ENCODE assay signal across 47 mouse cellular contexts in genomic region chr8:5073654-5074293, GRCm38 (mm10). TPM values are rescaled to one million over a fixed set of nuclear protein-coding genes. Genes with fewer than 3 reads are reported as not detected.
"Had no signal": no experiment of that assay in that cellular context is flagged by ENCODE, and none has a peak within 500 bp of the region (broad histone marks: within the 10 kb centered on the region; RNA-seq: fewer than 3 reads in every experiment).

No protein-coding gene starts in this region.

- H3K4me2 ChIP-seq: heart, embryonic 11.5 days; heart, embryonic 12.5 days; heart, embryonic 13.5 days; heart, embryonic 15.5 days; hindbrain, embryonic 12.5 days; hindbrain, embryonic 13.5 days; hindbrain, embryonic 14.5 days; hindbrain, embryonic 15.5 days; kidney, embryonic 15.5 days had no signal

- H3K4me3 ChIP-seq: heart, embryonic 10.5 days; heart, embryonic 12.5 days; heart, embryonic 13.5 days; heart, embryonic 15.5 days; hindbrain, embryonic 10.5 days; hindbrain, embryonic 12.5 days; hindbrain, embryonic 13.5 days; hindbrain, embryonic 15.5 days; kidney, embryonic 15.5 days; layer of hippocampus, adult 2 months; left cerebral cortex, adult 2 months had no signal

- H3K36me3 ChIP-seq: heart, embryonic 10.5 days; heart, embryonic 12.5 days; heart, embryonic 13.5 days; heart, embryonic 15.5 days; hindbrain, embryonic 10.5 days; hindbrain, embryonic 12.5 days; hindbrain, embryonic 13.5 days; hindbrain, embryonic 15.5 days; kidney, embryonic 15.5 days had no signal

- ATAC-seq: hindbrain, embryonic 16.5 days; hindbrain, postnatal 0 days; inflammation-experienced regulatory T-cells, adult 6 months had no signal

- H3K9me3 ChIP-seq: heart, embryonic 10.5 days; heart, embryonic 12.5 days; heart, embryonic 13.5 days; heart, embryonic 15.5 days; hindbrain, embryonic 10.5 days; hindbrain, embryonic 12.5 days; hindbrain, embryonic 13.5 days; hindbrain, embryonic 15.5 days; kidney, embryonic 15.5 days had no signal

- H3K9ac ChIP-seq: heart, embryonic 12.5 days; heart, embryonic 13.5 days; heart, embryonic 15.5 days; hindbrain, embryonic 12.5 days; hindbrain, embryonic 13.5 days; hindbrain, embryonic 14.5 days; hindbrain, embryonic 15.5 days; kidney, embryonic 15.5 days had no signal

- DNase-seq: heart, postnatal 10 days; heart, postnatal 14 days; heart, postnatal 36 days; heart, postnatal 4 days; kidney, adult 11 months; kidney, adult 18-20 months; kidney, adult 2 months; kidney, adult 8-10 months; kidney, adult 9 months; kidney, postnatal 10 days; kidney, postnatal 14 days; kidney, postnatal 25 days; kidney, postnatal 36 days; kidney, postnatal 4 days; layer of hippocampus, adult 9-11 months; layer of hippocampus, postnatal 36 days had no signal

- H3K4me1 ChIP-seq: heart, embryonic 10.5 days; heart, embryonic 12.5 days; heart, embryonic 13.5 days; heart, embryonic 15.5 days; hindbrain, embryonic 10.5 days; hindbrain, embryonic 12.5 days; hindbrain, embryonic 13.5 days; hindbrain, embryonic 15.5 days; kidney, embryonic 15.5 days had no signal

- H3K27ac ChIP-seq: heart, embryonic 10.5 days; heart, embryonic 13.5 days; heart, embryonic 15.5 days; hindbrain, embryonic 10.5 days; hindbrain, embryonic 12.5 days; hindbrain, embryonic 13.5 days; hindbrain, embryonic 14.5 days; hindbrain, embryonic 15.5 days; hindbrain, postnatal 0 days; kidney, embryonic 15.5 days; kidney, postnatal 0 days; layer of hippocampus, adult 2 months; left cerebral cortex, adult 2 months had no signal

- H3K27me3 ChIP-seq: heart, embryonic 12.5 days; heart, embryonic 13.5 days; heart, embryonic 15.5 days; hindbrain, embryonic 12.5 days; hindbrain, embryonic 13.5 days; hindbrain, embryonic 15.5 days; kidney, embryonic 15.5 days had no signal

RNA-seq across cellular contexts. Expression of gene Slc10a2, which starts 31.4 kb away (rescaled TPM):
- total RNA-seq: heart, adult 8-10 months; heart, postnatal 10 days; heart, postnatal 14 days; heart, postnatal 25 days; heart, postnatal 36 days; heart, postnatal 4 days; hematopoietic stem cell, adult 5-6 weeks; hindbrain, postnatal 0 days; layer of hippocampus, adult 18-20 months; layer of hippocampus, adult 2 months; layer of hippocampus, adult 8-10 months; layer of hippocampus, postnatal 10 days; layer of hippocampus, postnatal 14 days; layer of hippocampus, postnatal 25 days; layer of hippocampus, postnatal 36 days; left cerebral cortex, adult 18-20 months; left cerebral cortex, adult 2 months; left cerebral cortex, adult 8-10 months had no signal
- polyA plus RNA-seq: heart, embryonic 10.5 days; heart, embryonic 11.5 days; heart, embryonic 12.5 days; heart, embryonic 13.5 days; heart, embryonic 14.5 days; heart, embryonic 15.5 days; heart, postnatal 0 days; hindbrain, embryonic 10.5 days; hindbrain, embryonic 11.5 days; hindbrain, embryonic 12.5 days; hindbrain, embryonic 13.5 days; hindbrain, embryonic 14.5 days; hindbrain, embryonic 15.5 days; hindbrain, embryonic 16.5 days; hindbrain, postnatal 0 days; inflammation-experienced regulatory T-cells, adult 6 months; kidney, embryonic 14.5 days had no signal
